Mouse (Mus musculus): ENCODE results near the gene Psma4.
"Not testable (repeated sequence)": the region's sequence is repeated elsewhere in the genome, so short reads cannot be mapped to it uniquely, and the experiment has no call there.

Psma4 gene

GRCm38 (mm10) chr9:54950575-54951321 lies at the start of gene Psma4, which contains the start of gene AY074887:
Gene Psma4 (plus strand): TSS chr9:54950790.
Gene AY074887 (minus strand): TSS chr9:54950998.
- DNase-seq: peak; percentile 96

- DNase-seq: no peak
Observed at GRCm38 (mm10) chr9:54909446-54909845, 41.1 kb upstream of the Psma4 start.

GRCm38 (mm10) chr9:54915576-54915975 lies 35.0 kb upstream of the Psma4 start:
- no peak for DNase-seq

- DNase-seq: peak; percentile 13 to 15
Observed at GRCm38 (mm10) chr9:54916401-54916800, 34.2 kb upstream of the Psma4 start.

DNA sequence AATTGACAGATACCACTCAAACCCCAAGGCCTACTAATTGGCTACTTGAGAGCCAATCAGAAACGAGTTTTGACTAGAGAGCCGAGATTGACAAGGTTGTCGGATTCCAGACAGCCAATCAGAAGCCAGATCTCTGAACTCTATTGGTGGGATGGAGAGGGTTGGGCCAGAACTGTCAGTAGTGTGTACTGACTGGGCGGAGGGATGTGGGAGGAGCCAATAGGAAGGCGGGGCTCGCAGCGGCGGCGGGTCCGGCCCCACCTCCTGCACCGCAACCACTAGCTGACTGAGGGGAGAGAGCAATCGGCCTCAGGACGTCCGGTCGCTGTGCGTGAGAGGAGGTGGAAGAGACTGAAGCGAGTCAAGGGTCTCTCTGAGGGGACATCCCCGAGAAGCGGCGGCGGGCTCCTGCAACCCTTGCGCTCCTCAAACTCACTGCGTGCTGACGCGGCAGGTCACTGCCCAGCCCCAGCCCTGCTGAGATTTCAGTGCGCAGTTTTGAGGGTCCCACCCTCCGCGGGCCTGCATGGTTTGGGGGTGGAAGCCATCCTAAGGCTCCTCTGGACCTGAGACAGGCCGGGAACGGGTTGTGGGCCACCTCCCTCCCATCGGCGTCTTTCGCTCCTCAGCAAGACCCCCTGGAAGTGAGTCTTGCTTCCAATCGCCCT lies 33.4 kb upstream of the Psma4 start, which contains the start of gene Hykk:
Hykk (plus strand) TSS at position 274 of the 668 bp plus-strand sequence.
- peak; percentile 92 for DNase-seq

- no peak for DNase-seq
Observed at GRCm38 (mm10) chr9:54918191-54918590, 32.4 kb upstream of the Psma4 start.

GRCm38 (mm10) chr9:54918781-54919180 lies 31.8 kb upstream of the Psma4 start:
- DNase-seq: no peak

DNA sequence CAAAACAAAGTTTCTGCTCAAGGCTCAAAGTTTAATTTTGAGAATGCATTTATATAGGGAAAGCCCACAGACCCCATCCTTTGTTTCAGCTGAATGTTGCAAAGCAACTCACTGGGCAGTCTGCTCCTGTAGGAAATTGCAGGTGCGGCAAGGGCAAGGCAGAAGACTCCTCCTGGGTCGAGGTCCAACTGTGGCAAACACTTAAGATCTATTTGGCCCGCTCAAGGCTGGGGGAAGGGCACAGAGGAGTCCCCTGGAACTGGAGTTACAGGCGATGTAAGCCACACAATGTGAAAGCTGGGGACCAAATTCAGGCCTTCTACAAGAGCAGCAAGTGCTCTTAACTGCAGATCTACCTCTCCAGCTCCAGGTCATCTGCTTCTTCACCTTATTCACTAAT lies 30.6 kb upstream of the Psma4 start:
- no peak for DNase-seq

DNA sequence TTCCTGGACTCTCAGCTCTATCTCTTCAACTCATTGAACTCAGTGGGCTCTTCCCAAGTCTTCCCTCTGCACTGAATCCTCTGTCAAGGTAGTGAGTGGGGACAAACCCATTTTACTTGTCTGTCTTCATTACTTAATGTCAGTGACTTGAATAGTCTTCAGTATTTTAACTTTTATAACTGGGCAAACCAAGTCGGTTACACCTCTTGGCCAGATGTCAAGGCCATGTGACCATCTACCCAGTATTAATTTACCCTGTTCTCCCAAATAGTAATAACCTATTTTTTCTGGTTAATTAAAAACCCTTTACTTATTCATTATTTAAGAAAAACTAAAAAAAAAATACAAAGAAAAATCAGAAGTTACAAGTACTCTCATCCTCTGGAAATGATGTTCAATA lies 19.8 kb upstream of the Psma4 start:
- DNase-seq: no peak

- DNase-seq: no peak
Observed at GRCm38 (mm10) chr9:54931765-54932164, 18.8 kb upstream of the Psma4 start.

DNA sequence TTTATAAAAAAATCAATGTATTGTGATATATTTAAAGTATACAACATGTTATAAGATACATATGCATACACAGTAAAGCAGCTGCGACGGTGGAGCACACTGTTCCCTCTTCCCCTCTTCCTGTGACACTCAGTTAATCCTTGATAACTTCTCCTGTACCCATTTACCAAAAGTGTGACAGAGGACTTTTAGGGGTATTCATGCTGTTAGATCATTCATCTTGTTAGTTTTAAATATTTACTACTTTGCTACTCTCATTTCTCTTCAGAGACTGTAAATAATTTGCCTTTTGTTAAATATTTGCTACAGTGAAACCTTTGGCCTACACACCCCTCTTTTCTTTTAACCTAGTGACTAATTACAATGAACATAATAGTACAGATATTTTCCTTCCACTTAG lies 18.2 kb upstream of the Psma4 start:
- DNase-seq: no peak

GRCm38 (mm10) chr9:54942071-54942470 lies 8.5 kb upstream of the Psma4 start:
- no peak for DNase-seq

GRCm38 (mm10) chr9:54944467-54944866 lies 6.1 kb upstream of the Psma4 start:
- DNase-seq: no peak

DNA sequence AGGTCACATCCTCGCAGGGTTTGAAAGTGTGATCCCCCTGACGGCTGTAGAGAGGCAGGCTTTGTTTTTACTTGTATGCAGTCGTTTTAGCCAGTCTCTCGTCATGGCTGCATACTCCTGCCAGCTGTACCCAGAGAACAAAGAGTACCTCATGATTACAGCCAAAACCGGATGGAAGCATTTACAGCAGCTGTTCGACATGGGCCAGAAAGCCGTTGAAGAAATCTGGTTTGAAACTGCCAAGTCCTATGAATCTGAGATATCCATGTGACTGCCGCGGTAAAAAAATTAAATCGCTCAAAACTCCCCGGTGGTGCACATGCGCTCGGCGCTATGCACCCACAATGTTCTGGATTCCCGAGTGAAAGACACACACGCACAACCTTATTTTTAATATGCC lies 4.3 kb upstream of the Psma4 start:
- DNase-seq: no peak

DNA sequence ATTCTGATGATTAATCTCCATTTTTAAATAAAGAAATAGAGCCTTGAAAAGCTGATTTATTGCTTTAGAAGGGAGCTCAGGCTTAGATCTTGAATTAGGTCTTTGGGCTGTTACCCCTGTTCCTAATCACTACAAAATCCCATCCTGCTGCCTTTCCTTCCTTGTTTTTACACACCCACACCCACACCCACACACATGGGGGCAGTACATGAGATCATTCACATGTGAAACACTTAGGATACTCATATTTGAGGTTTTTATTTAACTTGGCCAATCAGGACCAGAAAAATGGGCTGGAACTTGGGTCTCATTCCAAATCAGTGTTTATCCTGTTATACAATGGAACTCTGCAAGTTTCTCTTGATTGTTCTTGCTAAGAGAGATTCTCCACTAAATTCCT lies 1.1 kb upstream of the Psma4 start:
- no peak for DNase-seq

DNA sequence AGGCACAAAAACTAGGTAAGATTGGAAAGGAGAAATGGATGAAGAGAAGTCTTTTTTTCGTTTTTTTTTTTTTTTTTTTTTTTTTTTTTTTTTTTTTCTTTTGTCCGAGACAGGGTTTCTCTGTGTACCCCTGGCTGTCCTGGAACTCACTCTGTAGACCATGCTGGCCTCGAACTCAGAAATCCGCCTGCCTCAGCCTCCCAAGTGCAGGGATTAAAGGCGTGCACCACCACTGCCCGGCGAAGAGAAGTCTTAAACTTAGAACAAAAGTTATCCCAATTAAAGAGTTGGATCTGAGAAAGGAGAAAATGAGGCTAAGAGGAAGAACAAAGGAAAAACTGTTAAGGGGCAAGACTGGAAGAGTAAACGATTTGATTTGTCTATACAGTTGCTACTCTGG lies 428 bp upstream of the Psma4 start:
- DNase-seq: not testable (repeated sequence)

DNA sequence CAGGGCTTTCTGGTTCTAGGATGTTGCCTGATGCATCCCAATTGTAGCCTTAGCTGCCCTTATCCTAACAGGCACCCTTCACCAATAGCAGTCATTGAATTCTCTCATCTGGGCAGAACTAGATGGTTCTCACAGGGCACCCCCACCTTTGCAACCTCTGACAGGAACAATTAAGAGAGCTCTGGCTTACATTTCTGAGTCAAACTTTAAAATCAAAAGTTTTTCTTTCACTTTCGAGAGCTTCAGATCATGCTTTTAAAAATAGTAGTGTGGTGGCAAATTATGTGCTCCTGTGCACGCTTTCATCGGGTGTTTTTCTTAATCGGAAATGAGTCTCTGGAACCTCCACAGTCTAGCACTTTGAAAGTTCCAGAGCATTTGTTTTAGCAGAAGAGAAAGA lies 10.5 kb downstream of the Psma4 start:
- no peak for DNase-seq

- no peak for DNase-seq
Observed at GRCm38 (mm10) chr9:54963669-54964068, 13.1 kb downstream of the Psma4 start.

DNA sequence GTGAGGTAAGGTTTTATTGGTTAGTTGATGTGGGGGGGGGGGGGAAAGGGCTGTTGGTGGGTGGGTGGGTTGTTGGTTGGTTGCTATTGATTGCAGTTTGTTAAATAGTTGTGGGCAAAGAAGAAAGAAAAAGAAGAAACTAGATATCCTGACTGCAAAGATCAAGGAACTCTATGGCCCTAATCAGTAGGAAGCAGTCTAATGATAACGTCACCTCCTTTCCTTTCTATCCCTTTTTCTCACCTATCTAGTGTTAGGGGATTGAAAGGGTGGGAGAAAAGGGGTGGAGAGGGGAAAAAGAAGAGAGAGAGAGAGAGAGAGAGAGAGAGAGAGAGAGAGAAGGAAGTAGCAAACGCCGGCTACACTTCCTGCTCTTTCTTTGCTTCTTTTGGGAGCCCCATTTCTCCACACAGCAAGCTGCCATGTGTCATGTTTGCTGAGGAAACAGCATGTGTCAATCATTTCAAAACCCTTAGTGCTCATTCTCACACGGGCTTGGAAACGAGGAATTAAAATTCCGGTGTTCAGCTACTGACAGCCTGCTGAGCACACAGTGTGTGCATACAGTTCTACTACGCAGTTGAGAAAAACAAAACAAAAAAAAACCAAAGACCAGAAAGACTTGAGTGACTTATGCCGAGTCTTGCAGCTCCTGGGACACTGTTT lies 19.5 kb downstream of the Psma4 start:
- DNase-seq: no peak

- DNase-seq: no peak
Observed at GRCm38 (mm10) chr9:54980674-54981073, 30.1 kb downstream of the Psma4 start, which contains the start of gene Chrna5. Gene Chrna5 (plus strand): TSS chr9:54980880.

DNA sequence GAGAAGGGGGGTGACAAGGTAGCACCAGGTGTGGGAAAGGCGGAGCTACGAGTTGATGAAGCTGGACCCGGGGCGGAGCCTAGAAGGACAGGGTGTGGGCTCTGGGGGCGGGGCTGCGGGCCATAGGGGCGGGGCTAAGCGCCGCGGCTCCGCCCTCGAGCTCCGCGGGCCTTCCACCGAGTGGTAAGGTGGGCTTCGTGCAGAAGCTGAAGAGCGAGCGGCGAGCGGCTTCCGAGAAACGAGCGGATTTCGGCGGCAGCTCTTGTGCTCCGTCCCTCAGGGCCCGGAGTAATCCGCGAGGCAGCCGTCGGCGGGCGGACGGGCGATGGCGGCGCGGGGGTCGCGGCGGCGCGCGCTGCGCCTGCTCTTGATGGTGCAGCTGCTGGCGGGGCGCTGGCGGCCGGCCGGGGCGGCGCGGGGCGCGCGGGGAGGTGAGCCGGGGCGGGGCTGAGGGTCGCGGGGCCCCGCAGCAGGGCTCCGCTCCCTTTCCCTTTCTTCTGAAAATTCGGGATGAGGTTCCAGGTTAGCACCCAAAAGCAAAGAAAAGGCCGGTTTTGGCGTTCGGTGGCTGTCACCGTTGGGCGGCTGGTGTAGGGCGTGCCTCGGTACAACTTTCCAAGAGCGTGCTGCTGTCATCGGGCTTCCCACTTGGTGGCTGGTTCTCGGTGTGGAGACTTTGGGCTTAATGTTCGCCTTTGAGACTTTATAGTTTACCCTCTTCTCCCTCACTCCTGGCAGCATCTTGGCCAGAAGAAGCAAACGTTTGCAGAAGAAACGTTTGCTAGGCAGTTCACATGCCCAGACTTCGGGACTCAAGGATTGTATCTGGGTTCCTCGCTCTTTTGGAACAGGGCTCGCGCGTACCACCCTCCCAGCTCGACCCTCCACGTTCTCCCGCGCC lies 31.0 kb downstream of the Psma4 start:
- DNase-seq: peak; percentile 43 to 55

DNA sequence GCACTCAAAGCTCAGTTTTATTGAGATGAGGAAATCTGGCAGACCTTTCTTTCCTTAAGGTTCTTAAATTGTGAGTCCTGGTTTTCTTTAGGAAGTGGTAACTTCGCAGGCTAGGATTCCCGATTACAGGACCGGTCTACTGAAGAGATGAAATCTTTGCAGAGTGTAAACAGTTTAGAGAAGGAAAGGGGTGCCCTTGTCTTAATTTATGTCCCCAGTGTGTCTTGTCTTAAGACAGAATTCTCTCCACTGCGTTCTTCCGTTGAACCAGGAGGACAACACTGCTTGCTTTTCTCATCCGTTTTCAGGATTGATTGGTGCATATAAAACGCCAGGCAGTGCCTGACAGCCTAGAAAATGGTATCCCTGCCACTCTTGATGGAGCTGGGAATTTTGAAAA lies 31.8 kb downstream of the Psma4 start:
- no peak for DNase-seq

DNA sequence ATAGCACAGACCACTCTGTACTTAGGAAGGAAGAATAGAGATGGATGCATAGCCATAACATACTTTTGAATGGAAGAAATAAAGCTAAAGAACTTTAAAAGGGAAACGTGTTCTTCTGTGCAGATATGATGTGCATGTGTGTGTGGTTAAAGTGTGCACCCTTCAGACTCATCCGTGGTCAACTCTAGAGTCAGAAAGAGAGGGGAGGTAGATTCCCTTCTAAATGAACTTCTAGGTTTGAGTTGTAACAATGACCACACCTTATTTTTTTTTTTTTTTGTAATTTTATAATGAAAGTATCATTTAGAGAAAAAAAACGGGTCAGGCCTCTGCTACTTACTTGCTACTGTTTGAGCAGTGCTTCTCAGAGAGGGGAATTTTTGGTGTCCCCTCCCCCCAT lies 39.8 kb downstream of the Psma4 start:
- DNase-seq: no peak

Data from cerebellum, postnatal 14 days (tissue).